Mouse (Mus musculus): Measurements from ENCODE around the gene Sema5b.

- TF ChIP-seq CTCF (IDR thresholded peaks at IDR 0.05; ENCODE audit: extremely low read depth, insufficient read depth, insufficient read length, insufficient replicate concordance) (no peak), POLR2A (IDR thresholded peaks at IDR 0.05; ENCODE audit: low read depth, low read length) (no peak)
Observed at GRCm38 (mm10) chr16:35703763-35704679, 163.1 kb downstream of the Sema5b start.

Data from spleen, adult 2 months (tissue).